Mouse (Mus musculus) liver, embryonic 13.5 days (tissue): ENCODE results near the gene Fosb. TPM values are rescaled to one million over a fixed set of nuclear protein-coding genes. Genes with fewer than 3 reads are reported as not detected.

Experiments used
- ATAC-seq: fragments of 200-750 bp; cut with Nextera tagmentation; 2 replicates; pipeline ENCODE4 v1.8.0; 2017; ENCODE audit warnings: low read depth, mild to moderate bottlenecking, moderate number of reproducible peaks, moderate library complexity
- DNase-seq: peaks from one replicate; pipeline ENCODE4 v3.0.0; 2022
- H3K27ac ChIP-seq: fragments of 300-500 bp; sonication (generic); 2 replicates; pipeline ENCODE4 v1.5.1; 2015; ENCODE audit warnings: moderate library complexity, mild to moderate bottlenecking, inconsistent platforms
- H3K27me3 ChIP-seq: fragments of 300-500 bp; sonication (generic); 2 replicates; pipeline ENCODE4 v1.6.1; 2015; ENCODE audit warnings: mild to moderate bottlenecking, inconsistent platforms
- H3K36me3 ChIP-seq: fragments of 300-500 bp; sonication (generic); 2 replicates; pipeline ENCODE4 v1.6.1; 2015; ENCODE audit warnings: mild to moderate bottlenecking, inconsistent platforms
- H3K4me1 ChIP-seq: fragments of 300-500 bp; sonication (generic); replicated peaks from 2 replicates; pipeline ENCODE4 v1.6.1; 2015; ENCODE audit warnings: inconsistent platforms
- H3K4me2 ChIP-seq: fragments of 300-500 bp; sonication (generic); 2 replicates; pipeline ENCODE4 v1.6.1; 2015; ENCODE audit warnings: inconsistent platforms, mild to moderate bottlenecking, moderate library complexity
- H3K4me3 ChIP-seq: fragments of 300-500 bp; sonication (generic); replicated peaks from 2 replicates; pipeline ENCODE4 v1.5.1; 2015; ENCODE audit warnings: mild to moderate bottlenecking, inconsistent platforms
- H3K9ac ChIP-seq: fragments of 300-500 bp; sonication (generic); 2 replicates; pipeline ENCODE4 v1.6.1; 2015; ENCODE audit warnings: mild to moderate bottlenecking, inconsistent platforms
- H3K9me3 ChIP-seq: fragments of 300-500 bp; sonication (generic); replicated peaks from 2 replicates; pipeline ENCODE4 v1.6.1; 2016; ENCODE audit warnings: inconsistent platforms
- WGBS: fragments of 180-500 bp; shearing (Covaris S2); methylation state at CpG from one replicate; pipeline ENCODE4 v1.1.7; 2015; ENCODE audit not compliant: insufficient replicate concordance; 5-methylcytosine and 5-hydroxymethylcytosine counted together
- polyA plus RNA-seq: library from polyadenylated mRNA; unstranded; fragments of >200 nt; fragmentation: Nextera tagmentation; extraction: Ambion mirVana; gene quantifications from 2 replicates; pipeline ENCODE4 v1.2.1, GENCODE M21; 2015

The Fosb gene
- polyA plus RNA-seq, 1 experiment from 2014 or later: not detected

DNA sequence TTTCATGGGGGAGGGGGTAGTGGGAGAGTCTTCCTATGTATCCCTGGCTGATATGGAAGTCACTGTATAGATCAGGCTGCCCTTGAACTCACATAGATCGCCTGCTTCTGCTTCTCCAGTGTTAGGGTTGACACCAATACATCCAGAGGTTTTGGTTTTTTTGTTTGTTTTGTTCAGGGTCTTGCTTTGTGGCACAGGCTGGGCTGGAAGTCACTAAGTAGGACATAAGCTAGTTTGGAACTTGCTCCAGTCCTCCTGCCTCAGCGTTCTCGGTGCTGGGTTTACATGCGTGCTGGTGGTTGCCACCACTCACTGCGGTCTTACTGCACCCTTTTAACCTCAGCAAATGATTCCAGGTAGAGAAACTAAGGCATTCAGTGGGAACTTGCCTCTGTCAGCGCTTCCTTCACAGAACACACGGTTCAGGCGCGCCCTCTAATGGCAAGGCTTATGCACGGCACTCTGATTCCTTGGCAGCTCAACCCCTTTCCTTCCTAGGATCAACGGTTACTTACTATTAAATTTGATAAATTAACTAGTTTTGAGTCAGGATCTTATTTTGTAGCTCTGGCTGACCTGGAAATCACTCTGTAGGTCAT lies 33.5 kb upstream of the Fosb start:
- H3K27me3 ChIP-seq: peaks cover 53% of the 10 kb centered on the region
- peak overlapping the region; percentile 56; the same call in 1 of the 2 replicates for H3K4me2 ChIP-seq

DNA sequence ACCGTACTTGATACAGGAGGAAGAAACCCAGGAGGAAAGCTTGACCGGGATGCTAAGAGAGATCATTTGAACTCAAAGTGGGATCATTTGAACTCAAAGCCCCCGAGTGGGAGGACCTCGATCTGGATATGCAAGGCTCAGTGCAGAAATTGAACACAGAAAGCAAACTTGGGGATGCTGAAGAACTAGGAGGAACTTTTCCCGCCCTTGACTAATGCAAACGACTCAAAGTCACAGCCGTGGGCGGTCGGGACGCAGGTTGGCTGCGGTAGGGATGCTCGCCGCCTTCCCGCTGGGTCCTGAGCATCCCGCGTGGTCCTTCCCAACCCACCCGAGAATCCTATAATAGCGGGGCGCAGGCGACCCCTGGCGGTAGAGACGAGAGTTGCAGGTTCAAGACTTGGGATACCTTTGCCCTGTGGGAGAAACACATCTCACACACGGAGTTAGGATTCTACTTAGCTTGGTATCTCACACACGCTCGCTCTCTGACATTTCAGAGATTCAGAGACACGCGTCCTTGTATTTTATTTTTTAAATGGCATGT lies 32.7 kb upstream of the Fosb start:
- Histone ChIP-seq H3K4me2 (peak overlapping the region; percentile 56), H3K9me3 (no peaks in the 10 kb centered on the region), H3K4me1 (peaks cover 43% of the 10 kb centered on the region), H3K9ac (peak overlapping the region; percentile 20; the same call in 1 of the 2 replicates), H3K36me3 (no peaks in the 10 kb centered on the region), H3K27ac (no peak overlapping the region), H3K4me3 (peak overlapping the region; percentile 38), H3K27me3 (peaks cover 60% of the 10 kb centered on the region)
- no peak for ATAC-seq
- whole genome bisulfite sequencing: under 1% methylated on average over 27 of the region's 27 CpGs
- DNase-seq: no peak

More for the DNA sequence above, 33.5 kb upstream of the Fosb start:
- no peaks in the 10 kb centered on the region for H3K9me3 ChIP-seq
- H3K4me3 ChIP-seq: no peak overlapping the region
- no peak overlapping the region for H3K27ac ChIP-seq
- H3K9ac ChIP-seq: no peak overlapping the region
- DNase-seq: peak; percentile 46
- no peaks in the 10 kb centered on the region; the same call in 1 of the 2 replicates for H3K36me3 ChIP-seq
- WGBS: under 1% methylated on average over 11 of the region's 11 CpGs
- H3K4me1 ChIP-seq: peaks cover 39% of the 10 kb centered on the region
- ATAC-seq: no peak

DNA sequence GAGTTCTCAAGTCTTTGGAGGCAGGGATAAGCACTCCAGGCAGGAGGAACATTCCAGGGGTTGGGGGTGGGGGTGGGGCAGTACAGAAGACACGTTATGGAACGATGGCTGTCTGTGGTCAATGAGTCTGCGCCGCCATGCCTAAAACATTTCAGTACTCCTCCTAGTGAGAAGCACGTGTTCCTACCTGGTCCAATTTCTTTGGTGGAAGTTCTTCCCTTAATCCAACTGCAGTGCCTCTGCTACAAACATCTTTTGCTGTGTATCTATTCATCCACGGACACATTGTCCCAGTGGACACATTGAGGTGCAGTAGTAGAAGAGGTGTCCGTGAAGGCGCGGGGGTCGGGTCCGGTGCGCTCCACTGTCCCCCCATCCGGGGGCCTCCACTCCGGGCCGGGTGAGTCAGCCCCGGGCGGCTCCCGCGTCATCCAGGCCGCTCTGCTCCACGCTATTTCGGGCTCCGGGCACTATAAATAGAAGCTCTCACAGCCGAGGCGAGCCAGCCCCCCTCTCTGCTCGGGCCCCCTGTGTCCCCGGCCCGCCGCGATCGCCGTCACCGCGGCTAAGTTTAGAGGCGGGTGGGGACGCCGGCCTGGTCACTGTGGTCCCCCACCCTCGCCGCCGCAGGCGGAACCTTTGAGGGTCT lies 32.0 kb upstream of the Fosb start:
- no peak for ATAC-seq
- Histone ChIP-seq H3K9ac (peak overlapping the region; percentile 20; the same call in 1 of the 2 replicates), H3K4me2 (peak overlapping the region; percentile 56), H3K27ac (no peak overlapping the region), H3K36me3 (no peaks in the 10 kb centered on the region), H3K27me3 (peaks cover 62% of the 10 kb centered on the region), H3K4me3 (peak overlapping the region; percentile 38), H3K4me1 (peaks cover 43% of the 10 kb centered on the region), H3K9me3 (no peaks in the 10 kb centered on the region)
- no peak for DNase-seq
- WGBS: 2% methylated on average over 41 of the region's 41 CpGs

DNA sequence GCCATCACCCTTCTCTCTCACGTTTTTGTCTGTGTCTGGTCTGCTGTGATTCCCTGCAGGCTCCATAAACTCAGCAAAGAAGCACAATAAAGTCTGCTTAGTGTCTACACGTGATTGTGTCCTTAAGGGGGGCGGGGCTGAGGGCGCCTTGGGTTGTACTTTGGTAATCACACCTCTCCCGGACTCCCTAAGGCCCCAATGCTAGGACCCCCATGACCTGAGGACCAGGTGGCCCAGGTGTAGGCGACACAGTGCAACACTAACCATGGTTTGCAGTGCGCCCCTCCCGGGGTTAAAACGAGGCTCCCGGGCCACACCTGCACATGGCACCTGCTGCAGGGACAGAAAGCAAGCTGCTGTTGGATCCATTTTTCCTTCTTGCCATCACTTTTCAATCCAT lies 31.4 kb upstream of the Fosb start:
- Histone ChIP-seq H3K9me3 (no peaks in the 10 kb centered on the region), H3K36me3 (no peaks in the 10 kb centered on the region), H3K4me3 (no peak overlapping the region), H3K4me2 (no peak overlapping the region), H3K4me1 (peaks cover 43% of the 10 kb centered on the region), H3K27me3 (peaks cover 64% of the 10 kb centered on the region), H3K27ac (no peak overlapping the region), H3K9ac (no peak overlapping the region)
- WGBS: 20% methylated on average over 10 of the region's 10 CpGs
- ATAC-seq (no peak), DNase-seq (no peak)

DNA sequence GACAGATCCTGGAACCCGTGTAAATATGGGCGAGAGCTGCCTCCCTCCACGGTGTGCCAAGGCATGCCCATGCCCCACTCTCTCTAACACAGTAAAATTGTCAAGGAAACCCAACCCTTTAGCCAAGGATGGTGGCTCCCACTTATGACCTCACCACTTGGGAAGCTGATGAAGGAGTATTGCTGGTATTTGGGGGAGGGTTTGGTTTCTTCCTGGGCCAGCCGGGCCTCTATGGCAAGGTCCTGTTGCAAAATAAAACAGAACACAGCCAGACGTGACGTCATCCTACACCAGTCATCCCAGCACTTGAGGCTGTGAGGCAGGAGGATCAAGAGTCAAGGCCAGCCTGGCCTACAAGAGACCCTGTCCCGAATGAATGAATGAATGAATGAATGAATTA lies 28.7 kb upstream of the Fosb start:
- Histone ChIP-seq H3K9me3 (no peaks in the 10 kb centered on the region), H3K27ac (no peak overlapping the region), H3K4me3 (no peak overlapping the region), H3K4me2 (no peak overlapping the region), H3K27me3 (peaks cover 63% of the 10 kb centered on the region), H3K9ac (no peak overlapping the region), H3K36me3 (no peaks in the 10 kb centered on the region), H3K4me1 (peaks cover 30% of the 10 kb centered on the region)
- ATAC-seq: no peak
- no peak for DNase-seq
- WGBS: 52% methylated on average over 7 of the region's 7 CpGs

DNA sequence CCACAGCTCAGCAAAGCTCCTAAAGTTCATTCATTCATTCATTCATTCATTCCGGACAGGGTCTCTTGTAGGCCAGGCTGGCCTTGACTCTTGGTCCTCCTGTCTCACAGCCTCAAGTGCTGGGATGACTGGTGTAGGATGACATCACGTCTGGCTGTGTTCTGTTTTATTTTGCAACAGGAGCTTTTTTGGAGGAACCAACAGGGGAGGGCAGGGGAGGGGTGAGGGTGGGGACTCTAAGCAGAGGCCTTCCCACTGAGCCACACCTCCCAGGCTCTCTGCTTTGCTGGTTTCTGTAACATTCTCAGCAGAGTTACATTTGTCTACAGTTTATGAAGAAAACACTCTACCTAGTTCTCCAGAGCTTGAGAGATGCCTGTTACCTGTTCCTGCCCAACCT lies 28.2 kb upstream of the Fosb start:
- no peak overlapping the region for H3K4me2 ChIP-seq
- no peak for ATAC-seq
- H3K4me1 ChIP-seq: peaks cover 30% of the 10 kb centered on the region
- H3K4me3 ChIP-seq: no peak overlapping the region
- H3K27ac ChIP-seq: no peak overlapping the region
- no peak for DNase-seq
- H3K36me3 ChIP-seq: no peaks in the 10 kb centered on the region
- H3K9me3 ChIP-seq: no peaks in the 10 kb centered on the region
- H3K9ac ChIP-seq: no peak overlapping the region
- peaks cover 59% of the 10 kb centered on the region for H3K27me3 ChIP-seq
- 41% methylated on average over 2 of the region's 2 CpGs for WGBS

DNA sequence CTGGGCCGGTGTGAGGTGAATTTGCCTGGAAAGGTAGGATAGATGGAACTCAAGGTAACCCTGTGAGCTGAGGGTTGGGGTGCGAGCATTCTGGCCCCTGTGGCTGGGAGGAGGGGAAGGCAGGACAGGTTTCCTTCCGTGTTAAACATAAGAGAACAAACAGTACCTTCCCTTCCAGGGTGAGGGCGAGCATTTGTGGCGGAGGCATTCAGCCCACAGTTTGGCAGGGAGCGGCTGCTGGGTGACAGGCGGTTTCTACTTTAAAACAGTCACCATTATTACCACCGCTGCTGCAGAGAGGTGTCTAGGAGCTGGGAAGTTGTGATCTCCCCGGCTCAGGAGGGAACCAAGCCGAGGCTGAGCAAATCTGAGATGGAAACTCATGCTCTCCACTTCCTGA lies 27.3 kb upstream of the Fosb start:
- DNase-seq: no peak
- 39% methylated on average over 10 of the region's 10 CpGs for WGBS
- H3K36me3 ChIP-seq: no peaks in the 10 kb centered on the region
- peaks cover 29% of the 10 kb centered on the region for H3K4me1 ChIP-seq
- ATAC-seq: no peak
- H3K9me3 ChIP-seq: no peaks in the 10 kb centered on the region
- peaks cover 59% of the 10 kb centered on the region for H3K27me3 ChIP-seq
- no peak overlapping the region for H3K9ac ChIP-seq
- H3K27ac ChIP-seq: no peak overlapping the region
- no peak overlapping the region for H3K4me3 ChIP-seq
- no peak overlapping the region for H3K4me2 ChIP-seq

DNA sequence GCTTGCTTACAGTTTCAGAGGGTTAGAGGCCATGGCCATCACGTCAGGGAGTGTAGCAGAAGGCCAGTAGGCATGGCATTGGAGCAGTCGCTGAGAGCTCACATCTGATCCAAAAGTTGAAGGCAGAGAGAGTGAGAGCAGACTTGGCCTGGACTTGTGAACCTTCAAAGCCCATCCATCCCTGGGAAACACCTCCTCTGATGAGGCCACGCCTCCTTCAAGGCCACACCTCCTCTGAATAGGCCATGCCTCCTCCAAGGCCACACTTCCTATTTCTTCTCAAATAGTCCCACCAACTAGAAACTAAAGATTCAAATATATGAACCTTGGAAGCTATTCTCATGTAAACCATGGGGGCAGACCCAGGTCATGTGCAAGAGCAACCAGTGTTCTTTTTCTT lies 25.7 kb upstream of the Fosb start:
- H3K4me2 ChIP-seq: no peak overlapping the region
- no peaks in the 10 kb centered on the region for H3K9me3 ChIP-seq
- no peak for DNase-seq
- H3K9ac ChIP-seq: no peak overlapping the region
- H3K27ac ChIP-seq: no peak overlapping the region
- ATAC-seq: peak; percentile 35; the same call in 1 of the 2 replicates
- H3K4me1 ChIP-seq: peaks cover 26% of the 10 kb centered on the region
- H3K27me3 ChIP-seq: peaks cover 54% of the 10 kb centered on the region
- no peak overlapping the region for H3K4me3 ChIP-seq
- 34% methylated on average over 3 of the region's 3 CpGs for WGBS
- no peaks in the 10 kb centered on the region for H3K36me3 ChIP-seq

DNA sequence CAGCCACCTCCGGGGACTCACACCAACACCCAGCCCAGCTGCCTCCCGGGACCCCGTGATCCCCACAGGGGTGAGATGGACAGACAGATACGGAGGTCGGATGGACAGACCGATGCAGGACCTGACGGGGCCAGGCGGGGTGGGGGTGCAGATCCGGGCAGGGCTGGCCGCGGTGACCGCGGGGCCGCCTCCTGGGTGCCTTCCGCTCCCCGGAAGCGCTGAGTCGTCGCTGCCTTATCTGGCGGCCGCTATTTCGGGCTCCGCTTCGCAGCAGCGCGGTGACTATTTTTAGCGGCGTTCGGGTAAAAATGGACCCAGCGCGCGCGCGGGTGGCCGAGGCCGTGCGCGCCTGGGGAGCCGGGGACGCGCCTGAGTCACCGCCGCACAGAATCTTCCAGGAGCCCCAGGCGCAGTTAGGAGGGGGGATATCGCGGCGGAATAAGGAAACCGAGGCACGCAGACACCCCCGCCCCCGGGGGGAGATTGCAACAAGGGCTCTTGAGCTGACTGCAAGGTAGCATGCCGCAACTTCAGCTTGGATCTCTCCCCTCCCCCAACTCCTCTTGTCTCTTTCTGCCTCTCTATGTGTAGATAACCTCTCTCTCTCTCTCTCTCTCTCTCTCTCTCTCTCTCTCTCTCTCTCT lies 23.0 kb upstream of the Fosb start:
- Histone ChIP-seq H3K4me2 (peak overlapping the region; percentile 90), H3K27ac (peak overlapping the region; percentile 75; the same call in 1 of the 2 replicates), H3K4me1 (peaks cover 29% of the 10 kb centered on the region), H3K27me3 (peaks cover 35% of the 10 kb centered on the region), H3K4me3 (peak overlapping the region; percentile 67), H3K9me3 (0 out of 2 replicates have a peak, but pooled peaks cover 3% of the 10 kb centered on the region), H3K9ac (peak overlapping the region; percentile 74), H3K36me3 (no peaks in the 10 kb centered on the region)
- DNase-seq (peak; percentile 34), ATAC-seq (peak; percentile 57)
- under 1% methylated on average over 51 of the region's 52 CpGs for WGBS

DNA sequence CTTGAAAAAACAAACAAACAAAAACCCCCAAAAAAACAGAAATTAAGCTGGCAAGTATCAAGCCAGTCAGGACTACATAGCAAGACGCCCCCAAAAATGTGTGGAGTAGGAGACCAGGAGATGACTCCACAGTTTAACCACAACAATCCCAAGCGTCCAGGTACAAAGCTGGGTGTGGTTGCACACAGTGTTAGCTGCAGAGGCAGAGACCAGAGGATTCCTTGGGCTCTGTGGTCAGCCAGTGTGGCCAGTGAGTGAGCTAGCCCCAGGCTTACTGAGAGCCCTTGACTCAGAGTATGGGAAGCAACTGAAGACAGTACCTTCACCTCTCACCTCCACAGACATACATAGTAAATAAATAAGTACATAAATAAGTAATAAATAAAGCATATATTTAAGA lies 22.1 kb upstream of the Fosb start:
- 41% methylated on average over 2 of the region's 2 CpGs for WGBS
- Histone ChIP-seq H3K36me3 (no peaks in the 10 kb centered on the region), H3K27me3 (peaks cover 30% of the 10 kb centered on the region), H3K27ac (no peak overlapping the region), H3K4me3 (no peak overlapping the region), H3K9me3 (0 out of 2 replicates have a peak, but pooled peaks cover 3% of the 10 kb centered on the region), H3K4me1 (peaks cover 38% of the 10 kb centered on the region), H3K9ac (no peak overlapping the region), H3K4me2 (no peak overlapping the region)
- DNase-seq: no peak
- no peak for ATAC-seq

DNA sequence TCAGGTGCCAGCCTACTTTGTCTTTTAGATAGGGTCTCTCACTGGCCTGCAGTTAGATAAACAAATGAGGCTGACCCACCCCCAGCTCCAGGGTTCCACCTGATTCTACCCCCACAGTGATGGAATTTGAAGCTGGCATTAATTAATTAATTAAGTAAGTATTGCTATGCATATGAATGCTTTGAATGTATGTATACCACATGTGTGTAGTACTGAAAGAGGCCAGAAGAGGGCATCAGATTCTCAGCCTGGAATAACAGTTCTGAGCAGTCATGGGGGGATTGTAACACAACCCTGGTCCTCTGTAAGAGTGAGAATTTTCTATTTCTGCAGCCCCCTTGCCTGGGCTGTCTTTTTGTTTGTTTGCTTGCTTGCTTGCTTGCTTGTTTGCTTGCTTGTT lies 18.6 kb upstream of the Fosb start:
- Histone ChIP-seq H3K9me3 (0 out of 2 replicates have a peak, but pooled peaks cover 3% of the 10 kb centered on the region), H3K9ac (no peak overlapping the region), H3K27ac (no peak overlapping the region), H3K36me3 (no peaks in the 10 kb centered on the region), H3K4me3 (no peak overlapping the region), H3K4me1 (peaks cover 46% of the 10 kb centered on the region), H3K4me2 (no peak overlapping the region), H3K27me3 (peaks cover 34% of the 10 kb centered on the region)
- DNase-seq (no peak), ATAC-seq (no peak)
